Mouse (Mus musculus) telencephalon, adult 2 months (tissue): ENCODE measurements at regions not wholly inside any gene's neighbourhood (a gene's known extent, or its start where the extent isn't known, plus 50 kb on each side); places are given as distances from the start of the nearest gene placed in this dataset.
A peak's percentile ranks its signal among the peaks of the same experiment; 100 is the strongest.

Experiments used
- DNase-seq: peaks from one replicate; pipeline ENCODE4 v3.0.0-alpha.2; 2011; ENCODE audit warnings: low read depth, low spot score

DNA sequence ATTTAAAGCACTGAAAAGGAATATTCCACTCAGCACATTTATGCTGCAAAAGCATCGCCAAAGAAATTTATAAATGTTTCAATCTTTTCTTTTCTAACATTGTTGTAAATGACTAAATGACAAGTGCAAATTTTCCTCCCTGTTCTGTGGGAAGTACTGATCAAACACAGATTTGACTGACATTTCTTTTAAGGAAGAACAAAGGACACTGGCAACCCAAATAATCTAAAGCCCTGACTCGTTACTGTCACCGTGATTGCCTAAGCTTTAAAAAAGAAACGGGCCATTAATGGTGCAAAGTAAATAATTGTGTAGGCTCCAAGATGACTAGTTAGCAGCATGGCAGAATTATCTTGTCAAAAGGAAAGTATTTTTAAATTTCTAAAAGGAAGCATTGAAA, 587.4 kb downstream of the Otol1 start:
- peak; percentile 13 for DNase-seq
